Comparison of ENCODE assay signal across 11 mouse cellular contexts in the genomic region with DNA sequence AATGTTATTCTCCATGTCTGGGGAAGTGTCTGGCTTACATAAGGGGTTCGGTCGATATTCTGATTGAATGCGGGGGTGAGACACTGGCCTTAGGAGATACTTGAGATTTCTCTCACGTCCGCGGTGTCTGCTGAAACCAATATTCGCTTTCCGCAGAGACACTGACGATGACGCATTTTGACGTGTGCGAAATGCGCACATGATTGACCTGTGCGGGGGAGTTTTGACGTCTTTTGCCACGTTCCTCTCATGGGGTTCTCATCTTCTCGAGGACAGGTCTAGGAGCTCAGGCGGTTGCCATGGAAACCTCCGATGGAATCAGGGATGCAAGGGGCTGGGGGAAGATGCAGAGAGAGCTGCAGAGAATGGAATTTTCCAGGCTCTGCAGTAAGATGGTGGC.
A peak's percentile ranks its signal among the peaks of the same experiment; 100 is the strongest.
DNase-seq lines count a peak whose midpoint lies in the region; ATAC-seq lines count a peak whose summit lies in the region.
"Had no signal": no experiment of that assay in that cellular context is flagged by ENCODE, and none has a peak within 500 bp of the region (broad histone marks: within the 10 kb centered on the region; RNA-seq: fewer than 3 reads in every experiment).

No protein-coding gene starts in this region.

- intact Hi-C loops in left cerebral cortex, postnatal 10 days (cut with DNase I), result no loop called here
- intact Hi-C loops in heart, postnatal 14 days (cut with DNase I), result no loop called here

- H3K4me1 ChIP-seq in forebrain, embryonic 11.5 days (replicated peaks; ENCODE audit: control insufficient read depth, insufficient read depth, low read length), result no peaks in the 10 kb centered on the region
- peaks cover 7% of the 10 kb centered on the region for H3K4me1 ChIP-seq in forebrain, embryonic 10.5 days
- peaks cover 4% of the 10 kb centered on the region; the same call in 1 of the 2 replicates for H3K4me1 ChIP-seq in forebrain, embryonic 15.5 days
- H3K4me1 ChIP-seq: embryonic facial prominence, embryonic 12.5 days had no signal

- H3K36me3 ChIP-seq in forebrain, embryonic 11.5 days (ENCODE audit: control insufficient read depth, insufficient read depth, low read length), result no peaks in the 10 kb centered on the region
- H3K36me3 ChIP-seq in forebrain, embryonic 10.5 days (replicated peaks), result no peaks in the 10 kb centered on the region
- H3K36me3 ChIP-seq in forebrain, embryonic 15.5 days, result no peaks in the 10 kb centered on the region
- H3K36me3 ChIP-seq: embryonic facial prominence, embryonic 12.5 days had no signal

- peak; percentile 46 for DNase-seq in forebrain, embryonic 11.5 days (ENCODE audit: low spot score)
- DNase-seq in forebrain, embryonic 10.5 days (ENCODE audit: extremely low spot score, low spot score), result no peak
- peak; percentile 27 to 44 for DNase-seq in left cerebral cortex, postnatal 10 days (ENCODE audit: extremely low spot score in 1 of 2, low spot score in 2 of 2)
- peak; percentile 62 for DNase-seq in retina, embryonic 14.5 days (ENCODE audit: low spot score)
- DNase-seq in adrenal gland, postnatal 36 days, result no peak
- DNase-seq in heart, postnatal 14 days, result no peak
- no peak for DNase-seq in thymus, postnatal 36 days
- DNase-seq: lung, postnatal 4 days had no signal

- WGBS in forebrain, embryonic 11.5 days, result 67% methylated on average over 19 of the region's 19 CpGs
- WGBS in forebrain, embryonic 10.5 days, result 74% methylated on average over 19 of the region's 19 CpGs
- 59% methylated on average over 19 of the region's 19 CpGs for WGBS in forebrain, embryonic 15.5 days

- H3K27me3 ChIP-seq in forebrain, embryonic 11.5 days (ENCODE audit: control insufficient read depth, insufficient read depth, low read length), result no peaks in the 10 kb centered on the region
- no peaks in the 10 kb centered on the region for H3K27me3 ChIP-seq in forebrain, embryonic 10.5 days (ENCODE audit: poor library complexity, severe bottlenecking)
- H3K27me3 ChIP-seq in forebrain, embryonic 15.5 days, result no peaks in the 10 kb centered on the region
- H3K27me3 ChIP-seq: embryonic facial prominence, embryonic 12.5 days had no signal

- H3K9ac ChIP-seq in forebrain, embryonic 11.5 days (ENCODE audit: low read length), result no peak overlapping the region
- H3K9ac ChIP-seq in forebrain, embryonic 15.5 days (replicated peaks), result no peak overlapping the region
- H3K9ac ChIP-seq: embryonic facial prominence, embryonic 12.5 days had no signal

- ATAC-seq in forebrain, embryonic 11.5 days (replicated peaks; ENCODE audit: low FRiP score), result 0 out of 2 replicates have a peak, but pooled peaks have one; percentile 42
- peak; percentile 63 for ATAC-seq in forebrain, embryonic 15.5 days (replicated peaks)

- no peaks in the 10 kb centered on the region for H3K9me3 ChIP-seq in forebrain, embryonic 11.5 days (ENCODE audit: control insufficient read depth, low read length)
- no peaks in the 10 kb centered on the region for H3K9me3 ChIP-seq in forebrain, embryonic 10.5 days
- no peaks in the 10 kb centered on the region for H3K9me3 ChIP-seq in forebrain, embryonic 15.5 days
- H3K9me3 ChIP-seq: embryonic facial prominence, embryonic 12.5 days had no signal

- no peak overlapping the region for H3K4me2 ChIP-seq in forebrain, embryonic 11.5 days (ENCODE audit: low read depth, low read length, severe bottlenecking)
- H3K4me2 ChIP-seq in forebrain, embryonic 15.5 days (replicated peaks), result no peak overlapping the region
- H3K4me2 ChIP-seq: embryonic facial prominence, embryonic 12.5 days had no signal

- H3K4me3 ChIP-seq in forebrain, embryonic 11.5 days (ENCODE audit: low read depth, low read length), result no peak overlapping the region
- H3K4me3 ChIP-seq in forebrain, embryonic 10.5 days, result no peak overlapping the region
- H3K4me3 ChIP-seq in forebrain, embryonic 15.5 days, result no peak overlapping the region
- H3K4me3 ChIP-seq: embryonic facial prominence, embryonic 12.5 days; layer of hippocampus, adult 2 months had no signal

- H3K27ac ChIP-seq in forebrain, embryonic 11.5 days (ENCODE audit: low read depth, low read length), result no peak overlapping the region
- no peak overlapping the region for H3K27ac ChIP-seq in forebrain, embryonic 10.5 days
- peak overlapping the region; percentile 59; the same call in 1 of the 2 replicates for H3K27ac ChIP-seq in forebrain, embryonic 15.5 days (replicated peaks)
- H3K27ac ChIP-seq: embryonic facial prominence, embryonic 12.5 days; layer of hippocampus, adult 2 months had no signal

Comparison
In these comparisons a context has a peak if more than half of its experiments do, and no peak if none do; other contexts are left out.
1. DNase-seq: peak in forebrain, embryonic 11.5 days (single experiment), left cerebral cortex, postnatal 10 days (2 of 2) and retina, embryonic 14.5 days (single experiment); none in forebrain, embryonic 10.5 days (single experiment), adrenal gland, postnatal 36 days (0 of 2), heart, postnatal 14 days (0 of 2) and thymus, postnatal 36 days (0 of 2).